Mouse (Mus musculus) hindbrain, embryonic 14.5 days (tissue): ENCODE measurements at regions not wholly inside any gene's neighbourhood (a gene's known extent, or its start where the extent isn't known, plus 50 kb on each side); places are given as distances from the start of the nearest gene placed in this dataset.
A peak's percentile ranks its signal among the peaks of the same experiment; 100 is the strongest.

ENCODE experiments used
- ATAC-seq: fragments of 200-750 bp; cut with Nextera tagmentation; 2 replicates; pipeline ENCODE4 v1.8.0; 2017; ENCODE audit warnings: moderate number of reproducible peaks, mild to moderate bottlenecking, moderate TSS enrichment, moderate library complexity; ENCODE audit not compliant: low FRiP score
- DNase-seq: peaks from one replicate; pipeline ENCODE4 v3.0.0-alpha.2; 2015; ENCODE audit warnings: low spot score
- H3K27ac ChIP-seq: fragments of 300-500 bp; sonication (generic); 2 replicates; pipeline ENCODE4 v1.5.1; 2014; ENCODE audit warnings: mild to moderate bottlenecking, moderate library complexity
- H3K27me3 ChIP-seq: fragments of 300-500 bp; sonication (generic); 2 replicates; pipeline ENCODE4 v1.6.1; 2014; ENCODE audit warnings: mild to moderate bottlenecking, low read length, mixed read lengths; ENCODE audit not compliant: control insufficient read depth, insufficient read depth
- H3K36me3 ChIP-seq: fragments of 300-500 bp; sonication (generic); replicated peaks from 2 replicates; pipeline ENCODE4 v1.6.1; 2014; ENCODE audit not compliant: control insufficient read depth, insufficient read depth
- H3K4me1 ChIP-seq: fragments of 300-500 bp; sonication (generic); replicated peaks from 2 replicates; pipeline ENCODE4 v1.6.1; 2014; ENCODE audit warnings: antibody characterized with exemption, low read length, mixed read lengths; ENCODE audit not compliant: control insufficient read depth, insufficient read depth
- H3K4me2 ChIP-seq: fragments of 300-500 bp; sonication (generic); replicated peaks from 2 replicates; pipeline ENCODE4 v1.6.1; 2014; ENCODE audit warnings: mild to moderate bottlenecking, moderate library complexity
- H3K4me3 ChIP-seq: fragments of 300-500 bp; sonication (generic); replicated peaks from 2 replicates; pipeline ENCODE4 v1.5.1; 2014; ENCODE audit warnings: mild to moderate bottlenecking, low read length
- H3K9ac ChIP-seq: fragments of 300-500 bp; sonication (generic); 2 replicates; pipeline ENCODE4 v1.6.1; 2014
- H3K9me3 ChIP-seq: fragments of 300-500 bp; sonication (generic); 2 replicates; pipeline ENCODE4 v1.6.1; 2016; ENCODE audit warnings: low read length; ENCODE audit not compliant: control insufficient read depth
- WGBS: fragments of 180-500 bp; shearing (Covaris S2); extraction: QIAGEN DNeasy Blood & Tissue Kit; methylation state at CpG from one replicate; pipeline ENCODE4 v1.1.7; 2014; 5-methylcytosine and 5-hydroxymethylcytosine counted together

- no peak for ATAC-seq
Measured at GRCm38 (mm10) chr14:23237376-23237775, 776.9 kb downstream of the Kcnma1 start.

GRCm38 (mm10) chr14:23198676-23199075 lies 815.6 kb downstream of the Kcnma1 start:
- no peak overlapping the region for H3K27ac ChIP-seq
- DNase-seq (peak; percentile 4), ATAC-seq (no peak)
- no peak overlapping the region for H3K4me2 ChIP-seq
- H3K9ac ChIP-seq: no peak overlapping the region
- no peaks in the 10 kb centered on the region for H3K27me3 ChIP-seq
- no peaks in the 10 kb centered on the region for H3K36me3 ChIP-seq
- no peak overlapping the region for H3K4me3 ChIP-seq
- 76% methylated on average over 3 of the region's 3 CpGs for WGBS
- no peaks in the 10 kb centered on the region for H3K4me1 ChIP-seq
- H3K9me3 ChIP-seq: no peaks in the 10 kb centered on the region

More at GRCm38 (mm10) chr14:23237376-23237775, 776.9 kb downstream of the Kcnma1 start:
- Histone ChIP-seq H3K27ac (no peak overlapping the region), H3K27me3 (no peaks in the 10 kb centered on the region), H3K9me3 (no peaks in the 10 kb centered on the region), H3K36me3 (no peaks in the 10 kb centered on the region), H3K4me3 (no peak overlapping the region), H3K9ac (no peak overlapping the region), H3K4me1 (0 out of 2 replicates have a peak, but pooled peaks cover 3% of the 10 kb centered on the region), H3K4me2 (no peak overlapping the region)
- 83% methylated on average over 2 of the region's 2 CpGs for WGBS
- no peak for DNase-seq

- Histone ChIP-seq H3K4me1 (no peaks in the 10 kb centered on the region), H3K9me3 (no peaks in the 10 kb centered on the region), H3K27me3 (no peaks in the 10 kb centered on the region), H3K27ac (no peak overlapping the region), H3K9ac (no peak overlapping the region), H3K36me3 (no peaks in the 10 kb centered on the region), H3K4me2 (no peak overlapping the region), H3K4me3 (no peak overlapping the region)
- peak; percentile 22 for DNase-seq
- 63% methylated on average over 7 of the region's 7 CpGs for WGBS
- ATAC-seq: no peak
Measured at GRCm38 (mm10) chr14:23194569-23195529, 819.4 kb downstream of the Kcnma1 start.

GRCm38 (mm10) chr14:23192566-23192965 lies 821.7 kb downstream of the Kcnma1 start:
- 53% methylated on average over 3 of the region's 3 CpGs for WGBS
- no peak overlapping the region for H3K4me2 ChIP-seq
- H3K4me3 ChIP-seq: no peak overlapping the region
- no peak overlapping the region for H3K27ac ChIP-seq
- DNase-seq (no peak), ATAC-seq (no peak)
- no peaks in the 10 kb centered on the region for H3K4me1 ChIP-seq
- no peaks in the 10 kb centered on the region for H3K9me3 ChIP-seq
- H3K9ac ChIP-seq: no peak overlapping the region
- H3K27me3 ChIP-seq: no peaks in the 10 kb centered on the region
- H3K36me3 ChIP-seq: no peaks in the 10 kb centered on the region

- 43% methylated on average over 6 of the region's 6 CpGs for WGBS
- Histone ChIP-seq H3K27me3 (no peaks in the 10 kb centered on the region), H3K4me1 (no peaks in the 10 kb centered on the region), H3K9me3 (no peaks in the 10 kb centered on the region), H3K4me3 (no peak overlapping the region), H3K9ac (no peak overlapping the region), H3K4me2 (no peak overlapping the region), H3K27ac (no peak overlapping the region), H3K36me3 (no peaks in the 10 kb centered on the region)
- no peak for DNase-seq
- no peak for ATAC-seq
Measured at GRCm38 (mm10) chr14:23185359-23185758, 828.9 kb downstream of the Kcnma1 start.

GRCm38 (mm10) chr14:23169346-23169745 lies 844.9 kb downstream of the Kcnma1 start:
- no peaks in the 10 kb centered on the region for H3K4me1 ChIP-seq
- H3K4me3 ChIP-seq: no peak overlapping the region
- no peak overlapping the region for H3K4me2 ChIP-seq
- no peak overlapping the region for H3K9ac ChIP-seq
- H3K27ac ChIP-seq: no peak overlapping the region
- 86% methylated on average over 14 of the region's 14 CpGs for WGBS
- no peak for ATAC-seq
- no peaks in the 10 kb centered on the region for H3K36me3 ChIP-seq
- DNase-seq: no peak
- H3K27me3 ChIP-seq: no peaks in the 10 kb centered on the region
- H3K9me3 ChIP-seq: no peaks in the 10 kb centered on the region

GRCm38 (mm10) chr14:23160567-23160966 lies 853.7 kb downstream of the Kcnma1 start:
- H3K36me3 ChIP-seq: no peaks in the 10 kb centered on the region
- 65% methylated on average over 1 of the region's 1 CpGs for WGBS

GRCm38 (mm10) chr14:23150431-23150830 lies 863.9 kb downstream of the Kcnma1 start:
- H3K9ac ChIP-seq: no peak overlapping the region

More at GRCm38 (mm10) chr14:23160567-23160966, 853.7 kb downstream of the Kcnma1 start:
- H3K4me2 ChIP-seq: no peak overlapping the region
- no peaks in the 10 kb centered on the region for H3K27me3 ChIP-seq
- peaks cover 7% of the 10 kb centered on the region; the same call in 1 of the 2 replicates for H3K9me3 ChIP-seq
- ATAC-seq (no peak), DNase-seq (no peak)
- no peaks in the 10 kb centered on the region for H3K4me1 ChIP-seq
- no peak overlapping the region for H3K4me3 ChIP-seq
- H3K9ac ChIP-seq: no peak overlapping the region
- no peak overlapping the region for H3K27ac ChIP-seq

GRCm38 (mm10) chr14:23146981-23147380 lies 867.3 kb downstream of the Kcnma1 start:
- 78% methylated on average over 1 of the region's 1 CpGs for WGBS
- Histone ChIP-seq H3K27ac (no peak overlapping the region), H3K36me3 (no peaks in the 10 kb centered on the region), H3K4me2 (no peak overlapping the region), H3K27me3 (no peaks in the 10 kb centered on the region), H3K9me3 (no peaks in the 10 kb centered on the region), H3K4me3 (no peak overlapping the region), H3K4me1 (no peaks in the 10 kb centered on the region), H3K9ac (no peak overlapping the region)
- DNase-seq: no peak
- ATAC-seq: no peak

More at GRCm38 (mm10) chr14:23150431-23150830, 863.9 kb downstream of the Kcnma1 start:
- no peak overlapping the region for H3K4me2 ChIP-seq
- no peaks in the 10 kb centered on the region for H3K36me3 ChIP-seq
- no peak overlapping the region for H3K4me3 ChIP-seq
- H3K27me3 ChIP-seq: no peaks in the 10 kb centered on the region
- no peaks in the 10 kb centered on the region for H3K4me1 ChIP-seq
- no peak for DNase-seq
- no peaks in the 10 kb centered on the region for H3K9me3 ChIP-seq
- no peak overlapping the region for H3K27ac ChIP-seq
- ATAC-seq: no peak
